Mouse (Mus musculus) olfactory bulb, adult 2 months (tissue): ENCODE results near the gene Fgf10.

Source experiments
- CTCF ChIP-seq: fragments of 200-500 bp; IDR thresholded peaks from 2 replicates; pipeline ENCODE4 v1.5.1; 2012; ENCODE audit warnings: low read depth, mild to moderate bottlenecking, low read length, moderate library complexity; ENCODE audit not compliant: insufficient read depth
- POLR2A ChIP-seq: fragments of 200-500 bp; IDR thresholded peaks from 2 replicates; pipeline ENCODE4 v1.6.1; 2012; ENCODE audit warnings: mild to moderate bottlenecking, low read depth, low read length, moderate library complexity; ENCODE audit not compliant: insufficient read depth

DNA sequence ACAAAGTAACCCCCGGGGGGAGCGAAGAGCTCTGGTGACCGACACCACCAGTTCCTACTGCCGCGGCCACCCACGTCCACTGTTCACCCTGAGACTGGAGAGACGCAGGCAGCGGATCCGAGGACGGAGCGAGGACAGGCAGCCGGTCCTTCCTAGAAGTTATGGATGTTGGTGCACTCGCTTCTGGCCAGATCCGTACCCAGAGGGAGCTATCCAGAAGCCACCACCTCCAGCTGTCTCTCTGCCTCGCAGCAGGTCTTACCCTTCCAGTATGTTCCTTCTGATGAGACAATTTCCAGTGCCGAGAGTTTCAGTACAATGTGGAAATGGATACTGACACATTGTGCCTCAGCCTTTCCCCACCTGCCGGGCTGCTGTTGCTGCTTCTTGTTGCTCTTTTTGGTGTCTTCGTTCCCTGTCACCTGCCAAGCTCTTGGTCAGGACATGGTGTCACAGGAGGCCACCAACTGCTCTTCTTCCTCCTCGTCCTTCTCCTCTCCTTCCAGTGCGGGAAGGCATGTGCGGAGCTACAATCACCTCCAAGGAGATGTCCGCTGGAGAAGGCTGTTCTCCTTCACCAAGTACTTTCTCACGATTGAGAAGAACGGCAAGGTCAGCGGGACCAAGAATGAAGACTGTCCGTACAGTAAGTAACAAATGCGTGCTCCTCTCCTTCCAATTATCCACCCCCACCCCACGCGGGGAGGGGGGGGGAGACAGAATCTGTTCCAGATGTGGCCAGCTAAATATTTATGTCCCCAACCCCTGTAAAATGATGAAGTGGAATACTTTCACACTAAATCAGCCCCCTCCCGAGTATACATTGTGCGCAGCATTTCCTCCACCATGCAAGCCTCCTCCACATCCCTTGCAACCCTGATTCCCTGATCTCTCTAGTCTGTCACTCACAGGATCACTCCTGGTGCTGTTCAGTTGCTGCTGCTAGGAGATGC, 45.8 kb downstream of the Fgf10 start:
- TF ChIP-seq CTCF (no peak), POLR2A (0 out of 2 replicates have a peak, but pooled peaks have one; percentile 14)
